Mouse (Mus musculus): ENCODE data around the gene Spout1. TPM values are rescaled to one million over a fixed set of nuclear protein-coding genes. Genes with fewer than 3 reads are reported as not detected.

The Spout1 gene
- polyA plus RNA-seq, 1 experiment from 2014 or later, result 12.8 TPM

DNA sequence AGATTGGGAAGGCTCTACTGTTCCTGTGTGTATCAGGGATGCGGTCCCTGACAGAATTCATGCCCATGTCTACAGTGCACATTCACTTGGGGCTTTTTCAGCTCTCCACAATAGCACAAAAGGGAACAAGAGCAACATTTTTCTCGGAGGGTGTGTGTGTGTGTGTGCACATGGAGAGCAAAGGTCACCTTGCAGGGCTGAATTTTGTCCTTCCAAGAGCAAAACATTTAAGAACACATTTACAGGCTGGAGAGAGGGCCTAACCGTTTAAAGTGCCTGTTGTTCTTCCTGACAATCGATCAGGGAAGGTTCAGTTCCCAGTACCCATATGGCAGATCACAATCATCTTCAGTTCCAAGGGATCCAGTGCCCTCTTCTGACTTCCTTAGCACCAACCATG lies 48.1 kb downstream of the Spout1 start:
- Histone ChIP-seq H3K4me3 (ENCODE audit: low read depth, low read length) (no peak overlapping the region), H3K9ac (replicated peaks) (no peak overlapping the region), H3K4me2 (ENCODE audit: low read depth, low read length) (no peak overlapping the region), H3K27ac (ENCODE audit: low read depth) (no peak overlapping the region), H3K9me3 (ENCODE audit: low read length) (no peaks in the 10 kb centered on the region), H3K4me1 (ENCODE audit: insufficient read depth) (peaks cover 17% of the 10 kb centered on the region), H3K36me3 (replicated peaks; ENCODE audit: insufficient read depth, low read length) (no peaks in the 10 kb centered on the region), H3K27me3 (ENCODE audit: insufficient read depth, low read length) (no peaks in the 10 kb centered on the region)
- 65% methylated on average over 4 of the region's 4 CpGs for WGBS (ENCODE audit: insufficient replicate concordance)
- ATAC-seq (no peak), DNase-seq (no peak)
- no peak for TF ChIP-seq EP300 (IDR thresholded peaks at IDR 0.05; ENCODE audit: low read depth)
- no peak for TF ChIP-seq CTCF (IDR thresholded peaks at IDR 0.05; ENCODE audit: low read depth)

DNA sequence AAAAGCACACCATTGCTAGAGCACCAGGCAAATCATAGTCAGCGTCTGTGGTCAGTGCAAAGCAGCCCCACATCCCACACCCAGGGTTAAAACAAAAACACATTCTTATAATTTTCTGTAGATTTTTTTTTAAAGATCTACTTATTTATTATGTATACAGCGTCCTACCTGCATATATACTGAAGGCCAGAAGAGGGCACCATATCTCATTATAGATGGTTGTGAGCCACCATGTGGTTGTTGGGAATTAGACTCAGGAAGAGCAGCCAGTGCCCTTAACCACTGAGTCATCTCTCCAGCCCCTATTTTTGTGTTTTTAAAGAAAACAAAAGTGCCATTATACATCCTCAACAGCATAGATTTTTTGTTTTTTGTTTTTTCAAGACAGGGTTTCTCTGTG lies 49.5 kb downstream of the Spout1 start:
- no peak for DNase-seq
- TF ChIP-seq CTCF (IDR thresholded peaks at IDR 0.05; ENCODE audit: low read depth) (peak; percentile 83), EP300 (IDR thresholded peaks at IDR 0.05; ENCODE audit: low read depth) (no peak)
- Histone ChIP-seq H3K27me3 (ENCODE audit: insufficient read depth, low read length) (no peaks in the 10 kb centered on the region), H3K36me3 (replicated peaks; ENCODE audit: insufficient read depth, low read length) (no peaks in the 10 kb centered on the region), H3K4me2 (ENCODE audit: low read depth, low read length) (no peak overlapping the region), H3K27ac (ENCODE audit: low read depth) (no peak overlapping the region), H3K9me3 (ENCODE audit: low read length) (no peaks in the 10 kb centered on the region), H3K4me3 (ENCODE audit: low read depth, low read length) (no peak overlapping the region), H3K9ac (replicated peaks) (no peak overlapping the region), H3K4me1 (ENCODE audit: insufficient read depth) (peaks cover 16% of the 10 kb centered on the region)
- 40% methylated on average over 2 of the region's 2 CpGs for WGBS (ENCODE audit: insufficient replicate concordance)
- no peak for ATAC-seq

DNA sequence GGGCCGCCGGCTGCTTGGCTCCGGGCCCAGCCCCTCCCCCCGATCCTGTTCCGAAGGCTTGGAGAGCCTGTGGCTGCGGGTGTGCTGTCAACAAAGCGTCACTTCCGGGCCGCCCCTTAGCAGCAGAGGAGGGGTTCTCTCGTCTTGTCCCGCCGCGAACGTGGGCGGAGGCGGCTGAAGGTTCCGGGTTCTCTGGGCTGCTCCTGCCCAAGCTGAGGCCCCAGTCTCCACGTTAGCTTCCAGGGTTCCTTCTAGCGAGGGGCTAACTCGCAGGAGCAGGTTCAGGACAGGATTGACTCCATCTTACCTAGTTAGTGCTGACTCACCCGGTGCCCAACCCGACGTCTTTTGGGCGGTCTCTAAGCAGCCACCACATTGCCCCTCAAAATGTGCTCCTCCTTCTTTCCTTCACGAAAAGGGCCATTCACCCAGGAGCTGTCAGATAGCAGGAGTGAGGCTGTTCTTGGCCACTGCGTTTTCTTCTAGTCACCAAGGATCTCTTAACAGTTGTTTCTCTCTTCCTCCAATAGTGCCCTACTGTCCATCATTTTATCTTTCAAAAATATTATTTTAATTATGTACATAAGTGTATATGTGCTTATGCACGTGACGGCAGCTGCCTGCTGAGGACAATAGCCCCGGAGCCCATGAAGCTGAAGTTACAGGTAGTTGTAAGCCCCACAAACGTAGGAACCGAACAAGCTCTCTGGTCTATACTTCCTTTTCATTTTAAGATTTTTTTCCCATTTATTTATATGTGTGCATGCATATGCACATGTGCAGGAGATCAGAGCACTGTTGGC lies 53.6 kb downstream of the Spout1 start, which contains the start of gene Zer1:
Gene Zer1 (minus strand): TSS at position 114 of the 803 bp plus-strand sequence.
- WGBS (ENCODE audit: insufficient replicate concordance), result 11% methylated on average over 30 of the region's 31 CpGs
- DNase-seq, result peak; percentile 97
- ATAC-seq, result peak; percentile 98
- no peaks in the 10 kb centered on the region for H3K27me3 ChIP-seq (ENCODE audit: insufficient read depth, low read length)
- peak within 1 kb of the TSS; percentile 66 for H3K4me3 ChIP-seq (ENCODE audit: low read depth, low read length)
- H3K4me2 ChIP-seq (ENCODE audit: low read depth, low read length), result peak within 1 kb of the TSS; percentile 96
- no peaks in the 10 kb centered on the region for H3K9me3 ChIP-seq (ENCODE audit: low read length)
- H3K36me3 ChIP-seq (replicated peaks; ENCODE audit: insufficient read depth, low read length), result 0 out of 2 replicates have a peak, but pooled peaks cover 3% of the 10 kb centered on the region
- H3K27ac ChIP-seq (ENCODE audit: low read depth), result peak within 1 kb of the TSS; percentile 92
- no peak for TF ChIP-seq CTCF (IDR thresholded peaks at IDR 0.05; ENCODE audit: low read depth)
- TF ChIP-seq EP300 (IDR thresholded peaks at IDR 0.05; ENCODE audit: low read depth), result peak; percentile 65; the same call in 1 of the 2 replicates
- peaks cover 17% of the 10 kb centered on the region for H3K4me1 ChIP-seq (ENCODE audit: insufficient read depth)
- H3K9ac ChIP-seq (replicated peaks), result peak within 1 kb of the TSS; percentile 85

DNA sequence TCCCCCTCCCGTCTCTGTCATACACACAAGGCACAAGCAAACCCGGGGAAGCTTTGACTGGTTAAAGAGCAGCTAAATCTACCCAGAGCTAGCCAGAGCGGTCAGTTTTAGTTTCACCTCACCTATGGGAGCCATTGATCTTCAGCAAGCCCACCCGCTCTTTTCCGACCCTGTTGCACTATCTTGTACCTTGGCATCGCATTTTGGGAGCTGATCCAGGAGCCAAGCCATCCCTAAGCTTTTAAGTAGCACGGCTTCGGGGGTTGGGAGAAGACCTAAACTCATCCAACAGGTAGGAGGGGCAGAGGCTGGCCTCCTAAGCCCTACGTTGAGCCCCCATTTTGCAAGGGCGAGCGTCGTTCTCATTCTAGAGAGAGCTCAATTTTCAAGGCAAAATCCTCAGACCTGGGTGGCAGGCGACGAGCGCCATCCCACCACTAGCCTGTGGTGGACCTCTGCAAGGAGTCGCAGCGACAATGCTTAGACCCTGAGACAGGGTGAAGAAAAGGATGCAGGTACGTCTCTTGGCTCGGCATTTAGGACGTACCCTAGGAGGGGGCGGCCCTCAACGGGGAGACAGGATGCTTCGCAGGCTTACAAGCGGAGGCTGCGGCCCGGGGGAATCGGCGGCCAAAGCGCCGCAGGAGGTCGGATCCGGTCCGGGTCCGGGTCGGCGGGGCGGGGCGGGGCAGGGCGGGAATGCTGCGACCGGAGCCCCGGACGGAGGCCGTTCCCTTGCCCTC lies 54.4 kb downstream of the Spout1 start:
- 0 out of 2 replicates have a peak, but pooled peaks cover 3% of the 10 kb centered on the region for H3K36me3 ChIP-seq (replicated peaks; ENCODE audit: insufficient read depth, low read length)
- DNase-seq, result peak; percentile 23
- peaks cover 17% of the 10 kb centered on the region for H3K4me1 ChIP-seq (ENCODE audit: insufficient read depth)
- peak overlapping the region; percentile 92 for H3K27ac ChIP-seq (ENCODE audit: low read depth)
- H3K4me2 ChIP-seq (ENCODE audit: low read depth, low read length), result peak overlapping the region; percentile 96
- no peak; the same call in 1 of the 2 replicates for ATAC-seq
- peak overlapping the region; percentile 66 for H3K4me3 ChIP-seq (ENCODE audit: low read depth, low read length)
- WGBS (ENCODE audit: insufficient replicate concordance), result 1% methylated on average over 43 of the region's 44 CpGs
- peak overlapping the region; percentile 85 for H3K9ac ChIP-seq (replicated peaks)
- H3K9me3 ChIP-seq (ENCODE audit: low read length), result no peaks in the 10 kb centered on the region
- no peak for TF ChIP-seq EP300 (IDR thresholded peaks at IDR 0.05; ENCODE audit: low read depth)
- no peak for TF ChIP-seq CTCF (IDR thresholded peaks at IDR 0.05; ENCODE audit: low read depth)
- H3K27me3 ChIP-seq (ENCODE audit: insufficient read depth, low read length), result no peaks in the 10 kb centered on the region

Other genes with a start within 250 kb of the Spout1 start
- 13.4 and 14.7 TPM in 2 replicates for gene Gle1, start 243.0 kb downstream of the Spout1 start, polyA plus RNA-seq (2015; fragmentation: Nextera tagmentation; extraction: Ambion mirVana)
- 14.9 and 17.2 TPM in 2 replicates for gene Sptan1, start 212.9 kb downstream of the Spout1 start, polyA plus RNA-seq (2015; fragmentation: Nextera tagmentation; extraction: Ambion mirVana)
- 5.8 and 6.6 TPM in 2 replicates for gene Wdr34, start 129.6 kb downstream of the Spout1 start, polyA plus RNA-seq (2015; fragmentation: Nextera tagmentation; extraction: Ambion mirVana)
- gene Set, start 121.1 kb downstream of the Spout1 start, polyA plus RNA-seq (2015; fragmentation: Nextera tagmentation; extraction: Ambion mirVana), result 115 and 116 TPM in 2 replicates
- 0.75 and 1.0 TPM in 2 replicates for gene Pkn3, start 100.8 kb downstream of the Spout1 start, polyA plus RNA-seq (2015; fragmentation: Nextera tagmentation; extraction: Ambion mirVana)
- gene Zdhhc12, start 84.8 kb downstream of the Spout1 start, polyA plus RNA-seq (2015; fragmentation: Nextera tagmentation; extraction: Ambion mirVana), result 25.1 and 27.0 TPM in 2 replicates
- 1.6 and 1.8 TPM in 2 replicates for gene Zer1, start 53.9 kb downstream of the Spout1 start, polyA plus RNA-seq (2015; fragmentation: Nextera tagmentation; extraction: Ambion mirVana)
- gene Tbc1d13, start 44.7 kb downstream of the Spout1 start, polyA plus RNA-seq (2015; fragmentation: Nextera tagmentation; extraction: Ambion mirVana), result 1.8 and 2.0 TPM in 2 replicates
- gene Endog, start 7.0 kb downstream of the Spout1 start, polyA plus RNA-seq (2015; fragmentation: Nextera tagmentation; extraction: Ambion mirVana), result 51.2 and 56.3 TPM in 2 replicates
- 32.2 and 32.3 TPM in 2 replicates for gene Kyat1, start 27.4 kb upstream of the Spout1 start, polyA plus RNA-seq (2015; fragmentation: Nextera tagmentation; extraction: Ambion mirVana)
- gene Lrrc8a, start 59.3 kb upstream of the Spout1 start, polyA plus RNA-seq (2015; fragmentation: Nextera tagmentation; extraction: Ambion mirVana), result 18.6 and 20.3 TPM in 2 replicates
- 0.14 and 0.18 TPM in 2 replicates for gene Gm28035, start 62.1 kb upstream of the Spout1 start, polyA plus RNA-seq (2015; fragmentation: Nextera tagmentation; extraction: Ambion mirVana)
- 19.3 and 23.2 TPM in 2 replicates for gene Phyhd1, start 87.7 kb upstream of the Spout1 start, polyA plus RNA-seq (2015; fragmentation: Nextera tagmentation; extraction: Ambion mirVana)
- not detected in 2 replicates for gene Gm28038, start 102.6 kb upstream of the Spout1 start, polyA plus RNA-seq (2015; fragmentation: Nextera tagmentation; extraction: Ambion mirVana)
- gene Dolk, start 107.9 kb upstream of the Spout1 start, polyA plus RNA-seq (2015; fragmentation: Nextera tagmentation; extraction: Ambion mirVana), result 14.0 and 14.1 TPM in 2 replicates
- gene Nup188, start 107.9 kb upstream of the Spout1 start, polyA plus RNA-seq (2015; fragmentation: Nextera tagmentation; extraction: Ambion mirVana), result 6.2 and 7.5 TPM in 2 replicates
- 13.9 and 14.4 TPM in 2 replicates for gene Sh3glb2, start 180.9 kb upstream of the Spout1 start, polyA plus RNA-seq (2015; fragmentation: Nextera tagmentation; extraction: Ambion mirVana)
- gene Miga2, start 185.8 kb upstream of the Spout1 start, polyA plus RNA-seq (2015; fragmentation: Nextera tagmentation; extraction: Ambion mirVana), result 7.6 and 8.2 TPM in 2 replicates
- gene Dolpp1, start 213.8 kb upstream of the Spout1 start, polyA plus RNA-seq (2015; fragmentation: Nextera tagmentation; extraction: Ambion mirVana), result 12.0 and 12.2 TPM in 2 replicates
- gene Crat, start 237.4 kb upstream of the Spout1 start, polyA plus RNA-seq (2015; fragmentation: Nextera tagmentation; extraction: Ambion mirVana), result 57.5 and 64.3 TPM in 2 replicates
- 65.6 and 76.8 TPM in 2 replicates for gene Ptpa, start 237.6 kb upstream of the Spout1 start, polyA plus RNA-seq (2015; fragmentation: Nextera tagmentation; extraction: Ambion mirVana)

Measured in liver, postnatal 0 days (tissue).